Mouse (Mus musculus): ENCODE results near the gene Poldip2. TPM values are rescaled to one million over a fixed set of nuclear protein-coding genes. Genes with fewer than 3 reads are reported as not detected.

Gene Poldip2
- polyA plus RNA-seq, 1 experiment from 2014 or later, result 189 TPM

- Histone ChIP-seq H3K4me3 (peak within 1 kb of the TSS; percentile 78), H3K4me2 (peak within 1 kb of the TSS; percentile 87), H3K9ac (peak within 1 kb of the TSS; percentile 60), H3K27ac (replicated peaks) (peak within 1 kb of the TSS; percentile 89), H3K27me3 (no peaks in the 10 kb centered on the region), H3K36me3 (0 out of 2 replicates have a peak, but pooled peaks cover 4% of the 10 kb centered on the region), H3K9me3 (no peaks in the 10 kb centered on the region), H3K4me1 (replicated peaks) (peaks cover 22% of the 10 kb centered on the region)
- peak; percentile 100 for ATAC-seq (ENCODE audit: low FRiP score, low read depth)
- WGBS, result under 1% methylated on average over 60 of the region's 60 CpGs
Measured at GRCm38 (mm10) chr11:78550168-78551058, 38.4 kb downstream of the Poldip2 start, which contains the start of gene Tmem97. Gene Tmem97, minus strand, starts transcription at chr11:78550777.

GRCm38 (mm10) chr11:78551059-78551398, 39.0 kb downstream of the Poldip2 start:
- Histone ChIP-seq H3K4me2 (peak overlapping the region; percentile 87), H3K9me3 (no peaks in the 10 kb centered on the region), H3K4me1 (replicated peaks) (peaks cover 22% of the 10 kb centered on the region), H3K27me3 (no peaks in the 10 kb centered on the region), H3K4me3 (peak overlapping the region; percentile 78), H3K27ac (replicated peaks) (peak overlapping the region; percentile 89), H3K36me3 (no peaks in the 10 kb centered on the region), H3K9ac (0 out of 2 replicates have a peak overlapping the region, but pooled peaks have one; percentile 40)
- peak; percentile 49 for ATAC-seq (ENCODE audit: low FRiP score, low read depth)
- 38% methylated on average over 6 of the region's 6 CpGs for WGBS

- Histone ChIP-seq H3K27me3 (no peaks in the 10 kb centered on the region), H3K4me2 (no peak overlapping the region), H3K4me3 (no peak overlapping the region), H3K4me1 (replicated peaks) (0 out of 2 replicates have a peak, but pooled peaks cover 5% of the 10 kb centered on the region), H3K9ac (no peak overlapping the region), H3K9me3 (no peaks in the 10 kb centered on the region), H3K27ac (replicated peaks) (no peak overlapping the region), H3K36me3 (no peaks in the 10 kb centered on the region)
- ATAC-seq (ENCODE audit: low FRiP score, low read depth), result no peak
- WGBS, result 83% methylated on average over 3 of the region's 3 CpGs
Measured at GRCm38 (mm10) chr11:78555623-78556022, 43.6 kb downstream of the Poldip2 start.

GRCm38 (mm10) chr11:78556070-78556469, 44.1 kb downstream of the Poldip2 start:
- WGBS, result 82% methylated on average over 4 of the region's 4 CpGs
- 0 out of 2 replicates have a peak, but pooled peaks cover 2% of the 10 kb centered on the region for H3K4me1 ChIP-seq (replicated peaks)
- no peaks in the 10 kb centered on the region for H3K27me3 ChIP-seq
- no peaks in the 10 kb centered on the region for H3K9me3 ChIP-seq
- no peak overlapping the region for H3K27ac ChIP-seq (replicated peaks)
- H3K36me3 ChIP-seq, result no peaks in the 10 kb centered on the region
- H3K9ac ChIP-seq, result no peak overlapping the region
- ATAC-seq (ENCODE audit: low FRiP score, low read depth), result no peak
- H3K4me3 ChIP-seq, result no peak overlapping the region
- no peak overlapping the region for H3K4me2 ChIP-seq

- 64% methylated on average over 8 of the region's 8 CpGs for WGBS
- H3K4me3 ChIP-seq, result no peak overlapping the region
- no peaks in the 10 kb centered on the region for H3K27me3 ChIP-seq
- H3K9ac ChIP-seq, result no peak overlapping the region
- H3K4me1 ChIP-seq (replicated peaks), result no peaks in the 10 kb centered on the region
- no peak overlapping the region for H3K4me2 ChIP-seq
- ATAC-seq (ENCODE audit: low FRiP score, low read depth), result no peak
- H3K9me3 ChIP-seq, result no peaks in the 10 kb centered on the region
- no peak overlapping the region for H3K27ac ChIP-seq (replicated peaks)
- no peaks in the 10 kb centered on the region for H3K36me3 ChIP-seq
Measured at GRCm38 (mm10) chr11:78557241-78557640, 45.2 kb downstream of the Poldip2 start.

- Histone ChIP-seq H3K4me2 (no peak overlapping the region), H3K9ac (no peak overlapping the region), H3K4me1 (replicated peaks) (no peaks in the 10 kb centered on the region), H3K9me3 (no peaks in the 10 kb centered on the region), H3K36me3 (no peaks in the 10 kb centered on the region), H3K4me3 (no peak overlapping the region), H3K27me3 (no peaks in the 10 kb centered on the region), H3K27ac (replicated peaks) (no peak overlapping the region)
- ATAC-seq (ENCODE audit: low FRiP score, low read depth), result peak; percentile 77
- WGBS, result 16% methylated on average over 4 of the region's 4 CpGs
Measured at GRCm38 (mm10) chr11:78560447-78560846, 48.5 kb downstream of the Poldip2 start.

GRCm38 (mm10) chr11:78566775-78567174, 54.8 kb downstream of the Poldip2 start:
- H3K9ac ChIP-seq, result no peak overlapping the region
- peaks cover 17% of the 10 kb centered on the region; the same call in 1 of the 2 replicates for H3K36me3 ChIP-seq
- no peak overlapping the region for H3K27ac ChIP-seq (replicated peaks)
- no peak overlapping the region for H3K4me2 ChIP-seq
- no peak overlapping the region for H3K4me3 ChIP-seq
- no peak for ATAC-seq (ENCODE audit: low FRiP score, low read depth)
- H3K9me3 ChIP-seq, result no peaks in the 10 kb centered on the region
- no peaks in the 10 kb centered on the region for H3K27me3 ChIP-seq
- H3K4me1 ChIP-seq (replicated peaks), result no peaks in the 10 kb centered on the region
- 82% methylated on average over 6 of the region's 6 CpGs for WGBS

GRCm38 (mm10) chr11:78567614-78568013, 55.6 kb downstream of the Poldip2 start:
- Histone ChIP-seq H3K27ac (replicated peaks) (no peak overlapping the region), H3K36me3 (peaks cover 25% of the 10 kb centered on the region), H3K9me3 (no peaks in the 10 kb centered on the region), H3K27me3 (no peaks in the 10 kb centered on the region), H3K9ac (no peak overlapping the region), H3K4me1 (replicated peaks) (no peaks in the 10 kb centered on the region), H3K4me3 (no peak overlapping the region), H3K4me2 (no peak overlapping the region)
- 94% methylated on average over 6 of the region's 6 CpGs for WGBS
- ATAC-seq (ENCODE audit: low FRiP score, low read depth), result no peak

GRCm38 (mm10) chr11:78568827-78569226, 56.8 kb downstream of the Poldip2 start:
- ATAC-seq (ENCODE audit: low FRiP score, low read depth), result no peak
- Histone ChIP-seq H3K27ac (replicated peaks) (no peak overlapping the region), H3K9me3 (no peaks in the 10 kb centered on the region), H3K4me3 (no peak overlapping the region), H3K36me3 (peaks cover 31% of the 10 kb centered on the region), H3K4me2 (no peak overlapping the region), H3K9ac (no peak overlapping the region), H3K4me1 (replicated peaks) (no peaks in the 10 kb centered on the region), H3K27me3 (no peaks in the 10 kb centered on the region)
- WGBS, result 90% methylated on average over 10 of the region's 10 CpGs

GRCm38 (mm10) chr11:78569806-78570205, 57.8 kb downstream of the Poldip2 start:
- Histone ChIP-seq H3K4me1 (replicated peaks) (no peaks in the 10 kb centered on the region), H3K4me3 (no peak overlapping the region), H3K27me3 (no peaks in the 10 kb centered on the region), H3K9ac (no peak overlapping the region), H3K4me2 (no peak overlapping the region), H3K27ac (replicated peaks) (no peak overlapping the region), H3K9me3 (no peaks in the 10 kb centered on the region), H3K36me3 (peaks cover 35% of the 10 kb centered on the region)
- ATAC-seq (ENCODE audit: low FRiP score, low read depth), result no peak
- WGBS, result 71% methylated on average over 3 of the region's 3 CpGs

- no peak for ATAC-seq (ENCODE audit: low FRiP score, low read depth)
- Histone ChIP-seq H3K4me1 (replicated peaks) (no peaks in the 10 kb centered on the region), H3K4me2 (no peak overlapping the region), H3K27ac (replicated peaks) (no peak overlapping the region), H3K4me3 (no peak overlapping the region), H3K9me3 (no peaks in the 10 kb centered on the region), H3K36me3 (peaks cover 39% of the 10 kb centered on the region), H3K27me3 (no peaks in the 10 kb centered on the region), H3K9ac (no peak overlapping the region)
- WGBS, result 89% methylated on average over 8 of the region's 8 CpGs
Measured at GRCm38 (mm10) chr11:78571441-78571840, 59.4 kb downstream of the Poldip2 start.

GRCm38 (mm10) chr11:78571854-78572253, 59.9 kb downstream of the Poldip2 start:
- H3K4me2 ChIP-seq, result no peak overlapping the region
- H3K36me3 ChIP-seq, result peaks cover 39% of the 10 kb centered on the region
- H3K9me3 ChIP-seq, result no peaks in the 10 kb centered on the region
- no peak overlapping the region for H3K9ac ChIP-seq
- 92% methylated on average over 6 of the region's 6 CpGs for WGBS
- ATAC-seq (ENCODE audit: low FRiP score, low read depth), result no peak
- no peaks in the 10 kb centered on the region for H3K27me3 ChIP-seq
- no peaks in the 10 kb centered on the region for H3K4me1 ChIP-seq (replicated peaks)
- H3K4me3 ChIP-seq, result no peak overlapping the region
- no peak overlapping the region for H3K27ac ChIP-seq (replicated peaks)
